Mouse (Mus musculus) adrenal gland, adult (tissue): ENCODE results near the gene Rab8a.

ENCODE experiments used
- DNase-seq, 2 experiments: peaks; one replicate each; pipeline ENCODE4 v3.0.0; 2022 to 2023; ENCODE audit warnings: low spot score in 1 of 2; ENCODE audit not compliant: inconsistent age in 2 of 2

Gene Rab8a

GRCm38 (mm10) chr8:72146056-72146455, 14.9 kb upstream of the Rab8a start:
- peak in 1 of 2 experiments; percentile 86 for DNase-seq

- no peak for DNase-seq
Measured at GRCm38 (mm10) chr8:72146556-72146955, 14.4 kb upstream of the Rab8a start.

GRCm38 (mm10) chr8:72147266-72147665, 13.7 kb upstream of the Rab8a start:
- DNase-seq = no peak

- no peak for DNase-seq
Measured at GRCm38 (mm10) chr8:72149056-72149455, 11.9 kb upstream of the Rab8a start.

- no peak for DNase-seq
Measured at GRCm38 (mm10) chr8:72151418-72152078, 9.5 kb upstream of the Rab8a start.

- no peak for DNase-seq
Measured at GRCm38 (mm10) chr8:72153382-72153781, 7.6 kb upstream of the Rab8a start.

- no peak for DNase-seq
Measured at GRCm38 (mm10) chr8:72158096-72158495, 2.9 kb upstream of the Rab8a start.

GRCm38 (mm10) chr8:72158726-72159125, 2.3 kb upstream of the Rab8a start:
- DNase-seq = no peak

GRCm38 (mm10) chr8:72160007-72160406, 993 bp upstream of the Rab8a start:
- DNase-seq = no peak

- no peak for DNase-seq
Measured at GRCm38 (mm10) chr8:72162821-72163220, 1.8 kb downstream of the Rab8a start.

GRCm38 (mm10) chr8:72169098-72169668, 8.2 kb downstream of the Rab8a start:
- DNase-seq = no peak

GRCm38 (mm10) chr8:72169681-72170249, 8.8 kb downstream of the Rab8a start:
- DNase-seq = no peak

- DNase-seq = peak; percentile 67 to 93
Measured at GRCm38 (mm10) chr8:72177346-72177925, 16.4 kb downstream of the Rab8a start.

- peak in 1 of 2 experiments; percentile 64 for DNase-seq
Measured at GRCm38 (mm10) chr8:72183554-72184202, 22.7 kb downstream of the Rab8a start.

GRCm38 (mm10) chr8:72187793-72188331, 26.9 kb downstream of the Rab8a start:
- DNase-seq = no peak

- no peak for DNase-seq
Measured at GRCm38 (mm10) chr8:72189417-72190214, 28.6 kb downstream of the Rab8a start, which contains the start of gene Hsh2d. TSS of gene Hsh2d (plus strand) at chr8:72189638.

GRCm38 (mm10) chr8:72190215-72190539, 29.2 kb downstream of the Rab8a start:
- DNase-seq = no peak

- no peak for DNase-seq
Measured at GRCm38 (mm10) chr8:72192065-72192464, 31.1 kb downstream of the Rab8a start.

GRCm38 (mm10) chr8:72197997-72198396, 37.0 kb downstream of the Rab8a start:
- DNase-seq = no peak

GRCm38 (mm10) chr8:72208582-72208981, 47.6 kb downstream of the Rab8a start:
- DNase-seq = no peak

GRCm38 (mm10) chr8:72210222-72210621, 49.2 kb downstream of the Rab8a start:
- no peak for DNase-seq
